Mouse (Mus musculus): ENCODE results near the gene Dmpk. TPM values are rescaled to one million over a fixed set of nuclear protein-coding genes. Genes with fewer than 3 reads are reported as not detected.

Dmpk gene
- total RNA-seq, 2 experiments from 2014 or later: 36.3 to 48.1 TPM

- no peak for DNase-seq
Measured at GRCm38 (mm10) chr7:19097217-19097616, 13.6 kb downstream of the Dmpk start.

DNA sequence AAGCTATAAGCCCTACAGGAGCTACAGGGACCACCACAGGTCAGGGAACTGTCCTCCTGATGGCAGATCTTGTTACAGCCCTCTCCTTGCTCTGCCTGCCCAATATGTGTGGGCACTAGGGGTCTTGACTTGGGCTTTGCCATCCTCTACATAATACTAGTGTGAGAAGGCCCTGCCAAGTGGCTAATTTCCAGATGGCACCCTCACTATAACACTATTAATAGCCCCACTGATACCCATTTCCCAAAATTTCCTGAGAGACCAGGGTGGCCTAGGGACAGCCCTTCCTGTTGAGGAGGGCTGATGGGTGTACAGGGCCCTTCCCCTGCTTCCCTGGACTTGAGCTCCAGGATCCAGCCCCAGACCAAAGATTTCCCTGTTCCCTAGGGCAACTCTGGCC lies 14.2 kb downstream of the Dmpk start:
- DNase-seq: no peak

DNA sequence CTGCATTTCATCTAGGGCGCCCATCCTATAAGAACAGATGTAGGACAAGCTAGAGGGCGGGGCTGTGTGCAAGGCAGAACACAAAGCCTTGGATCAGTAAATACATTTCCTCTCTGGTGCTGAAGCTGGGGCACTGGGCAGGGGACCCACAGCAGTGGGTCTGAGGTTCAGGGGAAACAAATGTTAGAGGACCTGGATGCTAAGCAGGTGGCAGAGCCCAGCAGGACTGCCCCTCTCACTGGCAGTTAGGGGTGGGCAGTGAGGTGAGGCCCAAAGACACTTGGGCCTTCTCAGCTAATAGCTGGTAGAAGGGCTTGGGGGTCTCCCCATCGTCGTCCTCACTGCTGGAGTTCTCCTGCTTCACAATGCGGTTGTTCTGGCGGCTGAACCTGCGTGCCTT lies 15.2 kb downstream of the Dmpk start:
- no peak for DNase-seq

DNA sequence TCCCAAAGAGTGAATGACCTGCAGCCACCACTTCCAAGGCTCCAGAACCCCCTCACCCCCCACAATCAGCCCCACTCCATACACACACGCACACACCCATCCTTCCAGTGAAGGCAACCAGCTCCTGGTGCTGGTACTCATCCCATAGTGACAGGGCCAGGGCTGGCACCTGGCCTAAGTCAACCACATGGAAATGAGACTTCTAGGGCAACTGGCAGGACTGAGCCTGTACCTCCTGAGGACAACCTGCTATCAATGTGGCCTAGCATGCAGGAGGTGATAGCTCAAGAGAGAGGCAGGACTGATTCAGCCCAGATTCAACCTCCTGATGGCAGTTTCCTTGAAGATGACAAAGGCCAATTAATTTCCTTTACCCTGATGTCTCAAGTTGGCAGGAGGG lies 16.6 kb downstream of the Dmpk start:
- no peak for DNase-seq

DNA sequence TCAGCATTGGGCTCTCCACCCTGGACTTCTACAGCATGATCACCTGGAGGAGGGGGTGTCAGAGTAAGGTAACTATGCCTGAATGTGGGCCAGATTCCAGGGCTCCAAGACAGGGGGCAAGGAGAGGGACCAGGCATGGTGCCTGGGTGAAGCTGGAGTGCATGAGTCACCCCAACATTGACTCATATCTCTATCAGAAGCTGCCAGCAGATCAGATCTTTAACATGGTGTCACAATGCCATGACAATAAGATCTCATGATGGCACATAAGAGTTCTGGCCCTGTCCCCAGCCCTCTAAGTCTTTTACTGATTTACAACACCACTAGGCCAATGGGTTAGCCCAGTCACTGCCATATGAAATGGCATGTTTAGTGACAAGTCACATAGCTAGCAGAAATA lies 20.1 kb downstream of the Dmpk start:
- no peak for DNase-seq

GRCm38 (mm10) chr7:19104486-19104885 lies 20.8 kb downstream of the Dmpk start:
- DNase-seq: no peak

DNA sequence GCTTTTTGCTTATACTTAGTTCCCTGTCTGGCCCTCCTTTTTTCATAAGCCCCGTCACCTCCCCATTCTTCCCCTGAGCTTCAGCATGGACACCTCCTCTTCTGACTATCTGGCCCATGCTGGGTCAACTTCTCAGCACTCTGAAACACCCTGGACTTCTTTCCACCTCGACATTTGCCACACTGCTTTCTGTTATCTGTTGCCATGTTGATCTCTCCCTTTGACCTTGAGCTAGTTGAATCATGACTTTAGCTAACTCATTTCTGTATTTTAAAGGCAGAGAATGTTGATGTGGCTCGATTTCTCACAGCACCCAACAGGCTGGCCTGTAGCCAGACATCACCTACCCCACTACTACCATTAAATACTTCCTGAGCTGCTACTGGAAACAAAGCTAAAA lies 23.8 kb downstream of the Dmpk start:
- DNase-seq: no peak

DNA sequence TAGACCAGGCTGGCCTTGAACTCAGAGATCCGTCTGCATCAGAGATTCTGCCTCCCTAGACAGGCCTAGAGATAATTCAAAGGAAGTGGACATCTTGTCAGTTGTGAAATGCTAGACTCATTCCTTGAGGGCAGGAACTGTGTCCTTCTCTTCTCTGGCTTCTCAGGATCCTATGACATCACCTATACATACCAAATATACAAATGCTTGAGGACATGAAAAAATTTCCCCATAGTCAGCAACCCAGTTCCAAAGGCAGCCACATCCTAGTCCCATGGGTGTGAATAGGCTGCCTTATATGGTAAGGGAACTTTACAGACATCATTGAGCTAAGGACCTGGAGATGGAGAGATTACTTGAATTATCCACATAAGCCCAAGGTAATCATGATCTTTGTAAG lies 25.9 kb downstream of the Dmpk start:
- no peak for DNase-seq

DNA sequence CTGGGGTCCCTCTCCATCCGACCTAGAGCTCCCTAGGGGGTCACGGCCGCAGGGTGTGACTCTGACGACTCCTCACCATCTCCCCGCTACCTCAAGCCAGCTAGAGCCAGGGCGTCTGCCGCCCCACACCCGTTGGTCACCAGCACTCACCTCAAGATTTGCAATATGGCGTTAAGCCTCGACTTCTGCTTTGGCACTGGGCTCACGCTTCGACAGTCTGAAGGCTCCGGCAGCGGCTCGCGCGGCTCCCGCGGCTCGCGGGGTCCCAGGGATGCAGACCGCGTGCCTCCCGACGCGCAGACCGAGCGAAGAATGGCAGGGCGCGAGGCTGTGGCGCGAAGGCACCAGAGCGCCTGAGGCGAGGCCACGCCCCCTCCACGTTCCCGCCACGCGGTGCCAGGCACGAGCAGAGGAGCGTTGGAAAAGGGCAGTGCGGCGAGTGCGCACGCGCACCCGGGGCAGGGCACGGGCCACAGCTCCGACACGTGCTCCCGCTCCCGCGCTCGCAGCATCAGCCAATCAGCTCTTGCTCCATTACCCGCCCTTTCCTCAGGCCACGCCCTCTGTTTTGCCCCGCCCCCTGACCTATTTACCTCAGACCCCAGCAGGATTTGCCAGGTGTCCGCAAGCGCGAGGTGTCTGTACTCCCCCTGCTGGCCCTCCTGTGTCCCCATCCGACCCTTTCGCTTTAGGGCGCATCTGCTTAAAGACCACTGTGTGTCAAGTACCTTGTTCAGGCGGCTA lies 34.6 kb downstream of the Dmpk start, which contains the start of gene Gm4969:
Gm4969 (minus strand) TSS at position 341 of the 744 bp plus-strand sequence.
- peak; percentile 40 to 50 for DNase-seq

DNA sequence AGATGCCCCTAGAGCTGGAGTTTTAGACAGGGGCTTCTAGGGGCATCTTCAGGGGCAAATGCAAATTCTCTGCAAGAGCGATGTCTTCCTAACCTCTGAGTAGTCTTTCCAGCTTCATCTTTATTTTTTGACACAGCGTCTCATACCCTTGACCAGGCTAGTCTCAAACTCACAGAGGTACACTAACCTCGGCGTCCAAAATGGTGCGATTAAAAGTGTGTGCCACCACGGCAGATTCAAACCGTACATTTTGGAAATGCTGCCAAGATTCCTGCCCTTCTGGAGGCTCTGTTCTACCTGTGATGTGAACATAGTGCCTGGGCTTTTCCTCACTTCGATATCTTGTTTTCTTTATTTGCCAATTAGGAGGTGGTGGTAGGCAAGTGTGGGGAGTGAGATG lies 35.4 kb downstream of the Dmpk start:
- DNase-seq: no peak

DNA sequence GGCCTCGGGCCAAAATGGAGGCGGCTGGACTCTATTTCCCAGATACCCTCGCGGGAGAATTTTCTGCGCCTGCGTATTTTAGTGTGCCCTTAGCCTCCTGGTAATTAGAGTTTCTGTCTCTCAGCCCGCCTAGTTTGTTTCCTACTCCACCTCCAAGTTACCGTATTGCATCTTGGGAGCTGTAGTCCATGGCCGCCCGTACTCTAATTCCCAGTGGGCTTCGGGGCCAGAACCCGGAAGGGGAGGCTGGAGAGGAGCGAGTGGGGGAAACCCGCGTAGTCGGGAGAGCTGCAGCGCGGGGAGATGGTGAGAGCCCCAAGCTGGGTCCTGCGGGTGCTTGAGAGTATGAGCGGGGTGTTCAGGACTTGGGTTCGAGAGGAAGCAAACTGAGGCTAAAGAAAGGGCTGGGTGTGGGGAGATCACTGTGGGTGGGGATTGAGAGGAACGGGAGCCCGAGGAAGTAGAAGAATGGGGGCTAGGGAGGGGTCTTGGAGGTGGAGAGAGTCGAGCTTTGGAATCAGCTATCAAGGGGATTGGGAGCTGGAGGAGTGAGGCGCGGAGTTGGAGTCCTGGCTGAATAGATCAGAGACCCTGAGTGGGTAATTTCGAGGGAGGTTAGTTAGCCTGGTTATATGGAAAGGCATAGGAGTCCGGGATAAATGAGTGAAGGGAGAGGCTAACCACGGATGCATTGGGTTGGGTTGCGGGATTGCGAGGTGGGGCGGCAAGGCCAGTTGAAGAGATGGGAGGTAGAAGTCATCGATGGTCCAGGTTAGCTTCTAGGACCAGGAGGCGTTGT lies 36.2 kb downstream of the Dmpk start, which contains the start of gene Fbxo46:
Fbxo46 (plus strand) TSS at position 229 of the 799 bp plus-strand sequence.
- DNase-seq: peak; percentile 93

- no peak for DNase-seq
Measured at GRCm38 (mm10) chr7:19121686-19122085, 38.0 kb downstream of the Dmpk start.

- no peak for DNase-seq
Measured at GRCm38 (mm10) chr7:19124713-19125112, 41.1 kb downstream of the Dmpk start.

- DNase-seq: no peak
Measured at GRCm38 (mm10) chr7:19127744-19128143, 44.1 kb downstream of the Dmpk start.

- DNase-seq: no peak
Measured at GRCm38 (mm10) chr7:19129396-19129795, 45.7 kb downstream of the Dmpk start.

DNA sequence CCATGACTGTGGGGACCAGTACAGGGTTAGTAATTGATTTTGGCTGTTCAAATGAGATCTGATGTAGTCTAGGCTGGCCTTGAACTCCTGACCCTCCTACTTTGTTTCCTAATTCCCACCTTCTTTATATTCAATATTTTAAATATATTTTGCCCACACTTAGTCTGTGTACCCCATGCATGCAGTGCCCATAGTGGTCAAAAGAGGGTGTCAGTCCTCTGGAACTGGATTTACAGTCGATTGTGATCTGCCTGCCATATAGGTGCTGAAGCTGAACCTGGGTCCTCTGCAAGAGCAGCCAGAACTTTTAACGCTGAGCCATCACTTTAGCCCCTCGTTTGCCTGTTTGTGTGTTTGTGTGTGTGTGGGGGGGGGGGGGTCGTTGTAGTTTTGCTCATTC lies 47.0 kb downstream of the Dmpk start:
- DNase-seq: no peak

DNA sequence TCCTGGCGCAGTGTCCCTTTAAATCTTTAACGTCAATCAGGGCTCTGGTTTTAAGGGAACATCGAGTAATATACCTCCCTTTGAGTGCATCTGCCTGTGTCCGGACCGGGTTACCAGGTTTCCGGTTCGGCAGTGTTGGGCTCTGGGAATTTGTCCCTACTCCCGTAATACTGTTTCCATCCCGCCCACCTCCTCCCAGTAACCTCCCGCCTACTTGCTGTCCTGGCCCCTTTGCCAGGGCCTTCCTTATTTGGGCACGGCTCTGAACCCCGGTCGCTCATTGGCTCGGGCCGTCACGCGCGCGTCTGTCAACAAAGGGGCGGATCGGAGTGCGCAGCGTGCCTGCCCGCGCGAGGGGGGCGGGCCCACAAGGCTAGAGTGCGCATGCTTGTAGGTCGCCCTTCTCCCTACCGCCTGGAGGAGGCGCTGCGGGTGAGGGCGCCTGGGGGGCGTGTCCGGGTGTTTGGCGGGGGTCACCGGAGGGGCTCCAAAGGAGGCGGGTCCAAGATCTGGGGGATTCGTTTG lies 47.7 kb downstream of the Dmpk start:
- peak; percentile 96 to 97 for DNase-seq

- no peak for DNase-seq
Measured at GRCm38 (mm10) chr7:19136168-19136567, 52.5 kb downstream of the Dmpk start.

GRCm38 (mm10) chr7:19136673-19137334 lies 53.2 kb downstream of the Dmpk start:
- peak in 1 of 2 experiments; percentile 36 for DNase-seq

- DNase-seq: peak; percentile 40 to 60
Measured at GRCm38 (mm10) chr7:19137380-19137779, 53.7 kb downstream of the Dmpk start.
